Mouse (Mus musculus): ENCODE measurements around the gene Ahrr. TPM values are rescaled to one million over a fixed set of nuclear protein-coding genes. Genes with fewer than 3 reads are reported as not detected.

Gene Ahrr
- total RNA-seq (2021), result 1 to 10 TPM in 1 of 2 experiments, under 1 TPM in 1; 0.78 to 1.6 TPM

GRCm38 (mm10) chr13:74292167-74292566 is at the start of gene Ahrr:
Gene Ahrr, minus strand, starts transcription at chr13:74292331.
- peak; percentile 31 to 43 for DNase-seq (ENCODE audit: low spot score in 2 of 2)
- intact Hi-C loops (cut with DNase I), result no loop called here

GRCm38 (mm10) chr13:74341036-74341435 is 48.9 kb upstream of the Ahrr start:
- intact Hi-C loops (cut with DNase I), result no loop called here

GRCm38 (mm10) chr13:74329321-74329720 is 37.2 kb upstream of the Ahrr start:
- no peak for DNase-seq (ENCODE audit: low spot score in 2 of 2)
- intact Hi-C loops (cut with DNase I), result no loop called here

More at GRCm38 (mm10) chr13:74341036-74341435, 48.9 kb upstream of the Ahrr start:
- no peak for DNase-seq (ENCODE audit: low spot score in 2 of 2)

GRCm38 (mm10) chr13:74317170-74317849 is 25.2 kb upstream of the Ahrr start, which contains the start of gene Pdcd6:
Gene Pdcd6, minus strand, starts transcription at chr13:74317580.
- intact Hi-C loops (cut with DNase I), result no loop called here
- peak; percentile 92 to 96 for DNase-seq (ENCODE audit: low spot score in 2 of 2)

GRCm38 (mm10) chr13:74316789-74317169 is 24.6 kb upstream of the Ahrr start:
- intact Hi-C loops (cut with DNase I), result no loop called here
- no peak for DNase-seq (ENCODE audit: low spot score in 2 of 2)

- DNase-seq (ENCODE audit: low spot score in 2 of 2), result no peak
- intact Hi-C loops (cut with DNase I), result no loop called here
These were observed 24.3 kb upstream of the Ahrr start for GRCm38 (mm10) chr13:74316386-74316785.

GRCm38 (mm10) chr13:74314616-74315015 is 22.5 kb upstream of the Ahrr start:
- intact Hi-C loops (cut with DNase I), result no loop called here
- no peak for DNase-seq (ENCODE audit: low spot score in 2 of 2)

GRCm38 (mm10) chr13:74305780-74306179 is 13.6 kb upstream of the Ahrr start:
- intact Hi-C loops (cut with DNase I), result loop anchor here (10.0 kb wide), 1 partner anchor 581 kb away; no protein-coding TSS in a partner anchor
- no peak for DNase-seq (ENCODE audit: low spot score in 2 of 2)

- intact Hi-C loops (cut with DNase I), result loop anchor here (10.0 kb wide), 1 partner anchor 581 kb away; no protein-coding TSS in a partner anchor
- no peak for DNase-seq (ENCODE audit: low spot score in 2 of 2)
These were observed 13.2 kb upstream of the Ahrr start for GRCm38 (mm10) chr13:74305380-74305779.

- intact Hi-C loops (cut with DNase I), result loop anchor here (5.0 to 10.0 kb wide), 3 partner anchors 95 to 578 kb away; partner anchors contain the start of gene Exoc3
- DNase-seq (ENCODE audit: low spot score in 2 of 2), result no peak
These were observed 10.2 kb upstream of the Ahrr start for GRCm38 (mm10) chr13:74302050-74303037.

GRCm38 (mm10) chr13:74301607-74301984 is 9.5 kb upstream of the Ahrr start:
- no peak for DNase-seq (ENCODE audit: low spot score in 2 of 2)
- intact Hi-C loops (cut with DNase I), result loop anchor here (1.0 to 10.0 kb wide), 5 partner anchors 94 to 577 kb away; partner anchors contain the start of gene Exoc3

- DNase-seq (ENCODE audit: low spot score in 2 of 2), result peak; percentile 73 to 81
- intact Hi-C loops (cut with DNase I), result loop anchor here (1.0 to 10.0 kb wide), 5 partner anchors 94 to 576 kb away; partner anchors contain the start of gene Exoc3
These were observed 8.9 kb upstream of the Ahrr start for GRCm38 (mm10) chr13:74300925-74301606.

GRCm38 (mm10) chr13:74296376-74296775 is 4.2 kb upstream of the Ahrr start:
- DNase-seq (ENCODE audit: low spot score in 2 of 2), result no peak
- intact Hi-C loops (cut with DNase I), result no loop called here

- no peak for DNase-seq (ENCODE audit: low spot score in 2 of 2)
- intact Hi-C loops (cut with DNase I), result no loop called here
These were observed 2.5 kb downstream of the Ahrr start for GRCm38 (mm10) chr13:74289646-74290045.

GRCm38 (mm10) chr13:74282299-74282698 is 9.8 kb downstream of the Ahrr start:
- no peak for DNase-seq (ENCODE audit: low spot score in 2 of 2)
- intact Hi-C loops (cut with DNase I), result no loop called here

GRCm38 (mm10) chr13:74275726-74276125 is 16.4 kb downstream of the Ahrr start:
- DNase-seq (ENCODE audit: low spot score in 2 of 2), result no peak
- intact Hi-C loops (cut with DNase I), result no loop called here

GRCm38 (mm10) chr13:74260231-74260992 is 31.7 kb downstream of the Ahrr start:
- intact Hi-C loops (cut with DNase I), result no loop called here
- DNase-seq (ENCODE audit: low spot score in 2 of 2), result peak; percentile 20 to 28

GRCm38 (mm10) chr13:74259460-74260230 is 32.5 kb downstream of the Ahrr start:
- intact Hi-C loops (cut with DNase I), result no loop called here
- peak; percentile 17 to 47 for DNase-seq (ENCODE audit: low spot score in 2 of 2)

All from left cerebral cortex, postnatal 25 days (tissue).